Mouse (Mus musculus) spleen, adult 2 months (tissue): ENCODE measurements around the gene Usp15.

Source experiments
- CTCF ChIP-seq: fragments of 200-500 bp; IDR thresholded peaks from 2 replicates; pipeline ENCODE4 v1.5.1; 2011; ENCODE audit warnings: mild to moderate bottlenecking, inconsistent platforms; ENCODE audit not compliant: insufficient read depth, insufficient read length, insufficient replicate concordance; ENCODE audit errors: extremely low read depth
- POLR2A ChIP-seq: fragments of 200-500 bp; IDR thresholded peaks from 2 replicates; pipeline ENCODE4 v1.6.1; 2011; ENCODE audit warnings: low read depth, low read length, inconsistent platforms

GRCm38 (mm10) chr10:123146349-123146748 is 50.4 kb downstream of the Usp15 start:
- no peak for TF ChIP-seq CTCF
- TF ChIP-seq POLR2A: no peak
